Mouse (Mus musculus): ENCODE measurements around the gene Mettl3. TPM values are rescaled to one million over a fixed set of nuclear protein-coding genes. Genes with fewer than 3 reads are reported as not detected.
A peak's percentile ranks its signal among the peaks of the same experiment; 100 is the strongest.
"Not testable (repeated sequence)": the region's sequence is repeated elsewhere in the genome, so short reads cannot be mapped to it uniquely, and the experiment has no call there.

Mettl3 gene
- polyA plus RNA-seq, 1 experiment: 98.3 TPM

- no peak overlapping the region for H3K27ac ChIP-seq (ENCODE audit: control insufficient read depth, insufficient read depth, low read depth, low read length, poor library complexity)
- 75% methylated on average over 2 of the region's 2 CpGs for WGBS
- TF ChIP-seq POLR2A (IDR thresholded peaks at IDR 0.05; ENCODE audit: borderline replicate concordance, control insufficient read depth, low read depth, low read length) (no peak), CTCF (IDR thresholded peaks at IDR 0.05; ENCODE audit: control insufficient read depth, insufficient read depth, low read length) (no peak)
- H3K4me1 ChIP-seq (ENCODE audit: control insufficient read depth, insufficient read depth, low read length): peaks cover 1% of the 10 kb centered on the region; the same call in 1 of the 2 replicates
- no peak overlapping the region for H3K4me3 ChIP-seq (replicated peaks; ENCODE audit: control insufficient read depth, low read depth, low read length)
Measured at GRCm38 (mm10) chr14:52306100-52306499, 1.2 kb upstream of the Mettl3 start.

GRCm38 (mm10) chr14:52303517-52303916, 1.4 kb downstream of the Mettl3 start:
- not testable (repeated sequence) for H3K4me3 ChIP-seq (replicated peaks; ENCODE audit: control insufficient read depth, low read depth, low read length); H3K4me1 ChIP-seq (ENCODE audit: control insufficient read depth, insufficient read depth, low read length); H3K27ac ChIP-seq (ENCODE audit: control insufficient read depth, insufficient read depth, low read depth, low read length, poor library complexity)
- 82% methylated on average over 3 of the region's 3 CpGs for WGBS

- TF ChIP-seq CTCF (IDR thresholded peaks at IDR 0.05; ENCODE audit: control insufficient read depth, insufficient read depth, low read length): no peak
- no peak for TF ChIP-seq POLR2A (IDR thresholded peaks at IDR 0.05; ENCODE audit: borderline replicate concordance, control insufficient read depth, low read depth, low read length)
- Histone ChIP-seq H3K27ac (ENCODE audit: control insufficient read depth, insufficient read depth, low read depth, low read length, poor library complexity) (no peak overlapping the region), H3K4me3 (replicated peaks; ENCODE audit: control insufficient read depth, low read depth, low read length) (no peak overlapping the region), H3K4me1 (ENCODE audit: control insufficient read depth, insufficient read depth, low read length) (no peaks in the 10 kb centered on the region)
- WGBS: 70% methylated on average over 6 of the region's 6 CpGs
Measured at GRCm38 (mm10) chr14:52295558-52296264, 9.2 kb downstream of the Mettl3 start.

DNA sequence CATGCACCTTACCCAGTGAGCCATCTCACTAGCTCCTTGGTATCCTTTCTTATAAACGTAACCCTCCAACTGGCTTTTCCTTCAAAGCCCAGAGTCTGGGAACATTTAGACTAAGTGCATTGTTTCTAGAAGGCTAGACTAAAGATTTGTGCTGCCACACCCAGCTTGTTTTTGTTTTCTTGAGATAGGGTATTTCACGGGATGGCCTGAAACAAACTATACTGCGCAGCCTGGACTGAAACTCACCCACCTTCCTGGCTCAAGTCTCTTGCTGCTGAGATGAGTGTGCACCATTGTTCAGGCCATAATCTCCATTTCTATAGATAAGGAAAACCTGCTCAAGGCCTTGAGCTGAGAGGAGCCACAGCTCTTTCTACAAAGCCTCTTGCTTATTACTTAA, 20.7 kb downstream of the Mettl3 start:
- TF ChIP-seq POLR2A (IDR thresholded peaks at IDR 0.05; ENCODE audit: borderline replicate concordance, control insufficient read depth, low read depth, low read length) (no peak), CTCF (IDR thresholded peaks at IDR 0.05; ENCODE audit: control insufficient read depth, insufficient read depth, low read length) (no peak)
- no peaks in the 10 kb centered on the region for H3K4me1 ChIP-seq (ENCODE audit: control insufficient read depth, insufficient read depth, low read length)
- H3K27ac ChIP-seq (ENCODE audit: control insufficient read depth, insufficient read depth, low read depth, low read length, poor library complexity): no peak overlapping the region
- WGBS: 85% methylated on average over 3 of the region's 3 CpGs
- no peak overlapping the region for H3K4me3 ChIP-seq (replicated peaks; ENCODE audit: control insufficient read depth, low read depth, low read length)

DNA sequence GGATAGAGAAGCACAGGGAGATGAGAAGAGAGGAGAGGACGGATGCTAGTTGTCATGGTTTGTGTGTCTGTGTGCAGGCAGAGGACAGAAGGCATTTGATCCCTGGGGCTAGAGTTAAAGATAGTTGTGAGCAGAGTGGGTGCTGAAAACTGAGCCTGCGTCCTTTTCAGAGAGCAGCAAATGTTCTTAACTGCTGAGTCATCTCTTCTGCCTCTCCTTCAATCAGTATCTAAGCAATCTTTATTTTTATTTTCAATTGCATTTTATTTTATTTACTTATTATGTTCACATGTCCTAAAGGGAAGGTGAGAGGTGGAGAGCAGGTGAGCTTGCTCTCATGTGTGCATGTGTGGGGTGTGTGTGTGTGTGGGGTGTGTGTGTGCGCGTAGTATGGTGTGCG, 21.3 kb downstream of the Mettl3 start:
- Histone ChIP-seq H3K27ac (ENCODE audit: control insufficient read depth, insufficient read depth, low read depth, low read length, poor library complexity) (no peak overlapping the region), H3K4me3 (replicated peaks; ENCODE audit: control insufficient read depth, low read depth, low read length) (no peak overlapping the region), H3K4me1 (ENCODE audit: control insufficient read depth, insufficient read depth, low read length) (no peaks in the 10 kb centered on the region)
- WGBS: 89% methylated on average over 5 of the region's 5 CpGs
- TF ChIP-seq POLR2A (IDR thresholded peaks at IDR 0.05; ENCODE audit: borderline replicate concordance, control insufficient read depth, low read depth, low read length) (no peak), CTCF (IDR thresholded peaks at IDR 0.05; ENCODE audit: control insufficient read depth, insufficient read depth, low read length) (no peak)

DNA sequence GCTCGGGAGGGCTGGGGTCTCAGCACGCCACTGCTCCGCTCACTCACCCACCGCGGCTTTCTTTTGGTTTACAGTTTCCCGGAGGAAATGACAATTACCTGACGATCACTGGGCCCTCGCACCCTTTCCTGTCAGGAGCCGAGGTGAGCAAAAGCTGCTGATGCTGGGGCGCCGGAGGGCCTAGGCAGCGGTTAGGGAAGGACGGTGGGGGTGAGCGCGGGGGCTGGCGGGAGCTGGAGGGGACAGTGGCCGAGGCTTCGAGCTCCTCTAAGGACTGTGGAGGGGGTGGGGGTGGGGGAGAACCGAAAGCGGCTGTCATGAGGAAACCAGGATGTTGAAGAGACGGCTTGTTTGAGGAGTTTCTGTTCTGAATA, 25.2 kb downstream of the Mettl3 start:
- no peaks in the 10 kb centered on the region for H3K4me1 ChIP-seq (ENCODE audit: control insufficient read depth, insufficient read depth, low read length)
- peak overlapping the region; percentile 99 for H3K4me3 ChIP-seq (replicated peaks; ENCODE audit: control insufficient read depth, low read depth, low read length)
- TF ChIP-seq CTCF (IDR thresholded peaks at IDR 0.05; ENCODE audit: control insufficient read depth, insufficient read depth, low read length) (no peak), POLR2A (IDR thresholded peaks at IDR 0.05; ENCODE audit: borderline replicate concordance, control insufficient read depth, low read depth, low read length) (no peak)
- WGBS: under 1% methylated on average over 21 of the region's 21 CpGs
- H3K27ac ChIP-seq (ENCODE audit: control insufficient read depth, insufficient read depth, low read depth, low read length, poor library complexity): peak overlapping the region; percentile 85

GRCm38 (mm10) chr14:52278932-52279746, 25.8 kb downstream of the Mettl3 start, which contains the start of the genes Tox4 and Rab2b:
Tox4 (plus strand) TSS chr14:52279146.
Rab2b (minus strand) TSS chr14:52279545.
- TF ChIP-seq CTCF (IDR thresholded peaks at IDR 0.05; ENCODE audit: control insufficient read depth, insufficient read depth, low read length): peak; percentile 95
- TF ChIP-seq POLR2A (IDR thresholded peaks at IDR 0.05; ENCODE audit: borderline replicate concordance, control insufficient read depth, low read depth, low read length): peak; percentile 94
- Histone ChIP-seq H3K27ac (ENCODE audit: control insufficient read depth, insufficient read depth, low read depth, low read length, poor library complexity) (peak within 1 kb of the TSS; percentile 85), H3K4me1 (ENCODE audit: control insufficient read depth, insufficient read depth, low read length) (no peaks in the 10 kb centered on the region), H3K4me3 (replicated peaks; ENCODE audit: control insufficient read depth, low read depth, low read length) (peak within 1 kb of the TSS; percentile 99)
- WGBS: 2% methylated on average over 66 of the region's 66 CpGs

DNA sequence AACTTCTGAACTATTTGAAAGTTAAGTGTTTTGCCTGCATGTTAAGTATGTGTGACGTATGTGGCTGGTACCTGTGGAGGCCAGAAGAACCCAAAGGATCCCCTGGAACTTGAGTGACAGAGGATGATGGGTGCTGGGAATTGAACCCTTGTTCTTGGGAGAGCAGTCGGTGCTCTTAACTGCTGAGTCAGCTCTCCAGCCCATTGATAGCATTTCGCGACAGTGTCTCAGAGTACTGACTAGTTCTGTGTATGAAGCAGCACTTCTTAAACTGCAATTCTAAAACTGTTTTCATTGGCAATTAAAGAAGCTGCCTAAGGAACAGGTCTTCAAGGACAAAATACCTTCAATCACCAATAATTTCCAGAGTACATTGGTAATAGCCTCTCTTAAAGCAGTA, 27.7 kb downstream of the Mettl3 start:
- no peak for TF ChIP-seq CTCF (IDR thresholded peaks at IDR 0.05; ENCODE audit: control insufficient read depth, insufficient read depth, low read length)
- TF ChIP-seq POLR2A (IDR thresholded peaks at IDR 0.05; ENCODE audit: borderline replicate concordance, control insufficient read depth, low read depth, low read length): no peak
- 88% methylated on average over 4 of the region's 4 CpGs for WGBS
- Histone ChIP-seq H3K4me1 (ENCODE audit: control insufficient read depth, insufficient read depth, low read length) (no peaks in the 10 kb centered on the region), H3K27ac (ENCODE audit: control insufficient read depth, insufficient read depth, low read depth, low read length, poor library complexity) (no peak overlapping the region), H3K4me3 (replicated peaks; ENCODE audit: control insufficient read depth, low read depth, low read length) (no peak overlapping the region)

All from bone marrow, adult 2 months (tissue).